Mouse (Mus musculus) heart, adult 2 months (tissue): ENCODE results near the gene Ccdc185.

Source experiments
- CTCF ChIP-seq: fragments of 200-600 bp; IDR thresholded peaks from 2 replicates; pipeline ENCODE4 v1.8.1; 2022; ENCODE audit warnings: antibody characterized with exemption, mild to moderate bottlenecking, moderate library complexity
- EP300 ChIP-seq: fragments of 200-500 bp; IDR thresholded peaks from 2 replicates; pipeline ENCODE4 v1.6.1; 2011; ENCODE audit warnings: low read depth, low read length, control low read depth; ENCODE audit not compliant: insufficient read depth
- POLR2A ChIP-seq: fragments of 200-500 bp; IDR thresholded peaks from 2 replicates; pipeline ENCODE4 v1.6.1; 2011; ENCODE audit warnings: mild to moderate bottlenecking, low read depth, low read length, control low read depth; ENCODE audit not compliant: insufficient read depth

GRCm38 (mm10) chr1:182704882-182705281 is 44.1 kb downstream of the Ccdc185 start:
- TF ChIP-seq EP300 (no peak), POLR2A (no peak), CTCF (no peak)
